Mouse (Mus musculus) heart, adult 2 months (tissue): ENCODE data around the gene Zfp719. TPM values are rescaled to one million over a fixed set of nuclear protein-coding genes. Genes with fewer than 3 reads are reported as not detected.

Source experiments
- DNase-seq, 2 experiments: peaks; one replicate each; pipeline ENCODE4 v3.0.0; 2021
- H3K27ac ChIP-seq: fragments of 200-600 bp; 2 replicates; pipeline ENCODE4 v1.8.1; 2022
- H3K27me3 ChIP-seq: fragments of 200-500 bp; 2 replicates; pipeline ENCODE4 v1.6.1; 2012; ENCODE audit warnings: mild to moderate bottlenecking, low read length, inconsistent platforms, mixed read lengths; ENCODE audit not compliant: control insufficient read depth, insufficient read depth
- H3K36me3 ChIP-seq: fragments of 200-500 bp; 2 replicates; pipeline ENCODE4 v1.6.1; 2012; ENCODE audit warnings: low read length, inconsistent platforms; ENCODE audit not compliant: control insufficient read depth, insufficient read depth
- H3K4me1 ChIP-seq: fragments of 200-500 bp; 2 replicates; pipeline ENCODE4 v1.6.1; 2011; ENCODE audit warnings: low read length; ENCODE audit not compliant: control insufficient read depth, insufficient read depth
- H3K4me3 ChIP-seq: fragments of 200-600 bp; 2 replicates; pipeline ENCODE4 v1.8.1; 2022
- H3K79me2 ChIP-seq: fragments of 200-500 bp; replicated peaks from 2 replicates; pipeline ENCODE4 v1.6.1; 2012; ENCODE audit warnings: mild to moderate bottlenecking, inconsistent platforms, low read length, moderate library complexity, mixed read lengths; ENCODE audit not compliant: control insufficient read depth, insufficient read depth
- H3K9ac ChIP-seq: fragments of 200-500 bp; 2 replicates; pipeline ENCODE4 v1.6.1; 2012; ENCODE audit warnings: low read depth, mild to moderate bottlenecking, control low read depth, inconsistent platforms, low read length, mixed read lengths
- CTCF ChIP-seq: fragments of 200-600 bp; IDR thresholded peaks from 2 replicates; pipeline ENCODE4 v1.8.1; 2022; ENCODE audit warnings: antibody characterized with exemption, mild to moderate bottlenecking, moderate library complexity
- EP300 ChIP-seq: fragments of 200-500 bp; IDR thresholded peaks from 2 replicates; pipeline ENCODE4 v1.6.1; 2011; ENCODE audit warnings: low read depth, low read length, control low read depth; ENCODE audit not compliant: insufficient read depth
- POLR2A ChIP-seq: fragments of 200-500 bp; IDR thresholded peaks from 2 replicates; pipeline ENCODE4 v1.6.1; 2011; ENCODE audit warnings: mild to moderate bottlenecking, low read depth, low read length, control low read depth; ENCODE audit not compliant: insufficient read depth
- WGBS: fragments of 180-500 bp; shearing (Covaris S2); methylation state at CpG from one replicate; pipeline ENCODE4 v1.1.7; 2018; 5-methylcytosine and 5-hydroxymethylcytosine counted together
- intact Hi-C: fragments of 180-260 bp; cut with DNase I; formaldehyde crosslinking; loops from one replicate; pipeline ENCODE4 v1.15.1; 2025
- polyA plus RNA-seq: library from polyadenylated mRNA; depleted of rRNA; stranded (reverse); fragments of >200 nt; gene quantifications from 2 replicates; pipeline ENCODE4 v1.2.3, GENCODE M21; 2012
- total RNA-seq, 2 experiments: library from RNA; stranded (reverse); gene quantifications; 2 replicates each; pipeline ENCODE4 v1.2.3; 2021

The Zfp719 gene
- total and polyA plus RNA-seq, 3 experiments: 1.4 to 5.9 (median 3.8) TPM

- intact Hi-C loops: loop anchor here (5.0 to 10.0 kb wide), 2 partner anchors 137 to 310 kb away; no protein-coding TSS in a partner anchor
- no peak for TF ChIP-seq POLR2A
- peak; percentile 48 for TF ChIP-seq CTCF
- Histone ChIP-seq H3K27ac (no peak overlapping the region), H3K27me3 (no peaks in the 10 kb centered on the region), H3K79me2 (no peaks in the 10 kb centered on the region), H3K36me3 (peaks cover 2% of the 10 kb centered on the region), H3K4me3 (no peak overlapping the region), H3K9ac (no peak overlapping the region), H3K4me1 (peaks cover 5% of the 10 kb centered on the region)
- 91% methylated on average over 5 of the region's 5 CpGs for WGBS
- DNase-seq: no peak
Measured at GRCm38 (mm10) chr7:43584790-43585189, 5.4 kb downstream of the Zfp719 start.

GRCm38 (mm10) chr7:43601884-43602283 lies 22.5 kb downstream of the Zfp719 start:
- H3K79me2 ChIP-seq: no peaks in the 10 kb centered on the region
- intact Hi-C loops: no loop called here
- TF ChIP-seq CTCF (no peak), EP300 (no peak), POLR2A (no peak)
- no peak overlapping the region for H3K4me3 ChIP-seq
- 14% methylated on average over 5 of the region's 5 CpGs for WGBS
- no peak overlapping the region for H3K27ac ChIP-seq
- no peak for DNase-seq
- H3K4me1 ChIP-seq: no peaks in the 10 kb centered on the region
- H3K36me3 ChIP-seq: no peaks in the 10 kb centered on the region
- H3K27me3 ChIP-seq: no peaks in the 10 kb centered on the region
- no peak overlapping the region for H3K9ac ChIP-seq

GRCm38 (mm10) chr7:43606896-43607742 lies 27.7 kb downstream of the Zfp719 start, which contains the start of gene Zfp819:
Gene Zfp819, plus strand, starts transcription at chr7:43607169.
- no peak within 1 kb of the TSS for H3K27ac ChIP-seq
- H3K36me3 ChIP-seq: no peaks in the 10 kb centered on the region
- H3K27me3 ChIP-seq: peaks cover 5% of the 10 kb centered on the region
- no peaks in the 10 kb centered on the region for H3K79me2 ChIP-seq
- H3K4me3 ChIP-seq: no peak within 1 kb of the TSS
- no peak within 1 kb of the TSS for H3K9ac ChIP-seq
- intact Hi-C loops: no loop called here
- no peaks in the 10 kb centered on the region for H3K4me1 ChIP-seq
- WGBS: 16% methylated on average over 41 of the region's 41 CpGs
- TF ChIP-seq CTCF: no peak
- no peak for TF ChIP-seq POLR2A
- no peak for TF ChIP-seq EP300
- peak; percentile 29 for DNase-seq

GRCm38 (mm10) chr7:43607743-43608287 lies 28.4 kb downstream of the Zfp719 start:
- H3K79me2 ChIP-seq: no peaks in the 10 kb centered on the region
- no peak overlapping the region for H3K27ac ChIP-seq
- WGBS: 35% methylated on average over 5 of the region's 5 CpGs
- intact Hi-C loops: no loop called here
- H3K27me3 ChIP-seq: peaks cover 5% of the 10 kb centered on the region
- no peak for TF ChIP-seq CTCF
- no peak for TF ChIP-seq EP300
- no peak for TF ChIP-seq POLR2A
- no peaks in the 10 kb centered on the region for H3K36me3 ChIP-seq
- H3K4me3 ChIP-seq: no peak overlapping the region
- no peaks in the 10 kb centered on the region for H3K4me1 ChIP-seq
- DNase-seq: no peak
- H3K9ac ChIP-seq: no peak overlapping the region

GRCm38 (mm10) chr7:43608316-43608824 lies 29.0 kb downstream of the Zfp719 start:
- intact Hi-C loops: no loop called here
- Histone ChIP-seq H3K36me3 (no peaks in the 10 kb centered on the region), H3K4me1 (no peaks in the 10 kb centered on the region), H3K27me3 (peaks cover 5% of the 10 kb centered on the region), H3K79me2 (no peaks in the 10 kb centered on the region), H3K9ac (no peak overlapping the region), H3K27ac (no peak overlapping the region), H3K4me3 (no peak overlapping the region)
- WGBS: 65% methylated on average over 7 of the region's 7 CpGs
- TF ChIP-seq EP300 (no peak), CTCF (no peak), POLR2A (no peak)
- no peak for DNase-seq
